Mouse (Mus musculus) thymus, adult 2 months (tissue): ENCODE data around the gene F930015N05Rik. TPM values are rescaled to one million over a fixed set of nuclear protein-coding genes. Genes with fewer than 3 reads are reported as not detected.

Experiments used
- DNase-seq: peaks from one replicate; pipeline ENCODE4 v3.0.0; 2021
- H3K27ac ChIP-seq: fragments of 200-500 bp; 2 replicates; pipeline ENCODE4 v1.5.1; 2012; ENCODE audit warnings: low read length, control low read depth; ENCODE audit not compliant: control insufficient read depth, insufficient read depth
- H3K27me3 ChIP-seq: fragments of 200-500 bp; 2 replicates; pipeline ENCODE4 v1.6.1; 2012; ENCODE audit warnings: mild to moderate bottlenecking, low read length, moderate library complexity, mixed read lengths; ENCODE audit not compliant: control insufficient read depth, insufficient read depth
- H3K36me3 ChIP-seq: fragments of 200-500 bp; 2 replicates; pipeline ENCODE4 v1.6.1; 2012; ENCODE audit warnings: mild to moderate bottlenecking, low read length, moderate library complexity; ENCODE audit not compliant: control insufficient read depth, insufficient read depth
- H3K4me1 ChIP-seq: fragments of 200-500 bp; replicated peaks from 2 replicates; pipeline ENCODE4 v1.6.1; 2012; ENCODE audit warnings: low read length; ENCODE audit not compliant: control insufficient read depth, insufficient read depth
- H3K4me3 ChIP-seq: fragments of 200-500 bp; 2 replicates; pipeline ENCODE4 v1.5.1; 2012; ENCODE audit warnings: mild to moderate bottlenecking, low read length, control low read depth, moderate library complexity; ENCODE audit not compliant: control insufficient read depth, insufficient read depth
- CTCF ChIP-seq: fragments of 200-500 bp; IDR thresholded peaks from 2 replicates; pipeline ENCODE4 v1.5.1; 2012; ENCODE audit warnings: mild to moderate bottlenecking, control low read depth, low read length, moderate library complexity, borderline replicate concordance; ENCODE audit not compliant: control insufficient read depth, poor library complexity, insufficient read depth; ENCODE audit errors: extremely low read depth
- POLR2A ChIP-seq: fragments of 200-500 bp; IDR thresholded peaks from 2 replicates; pipeline ENCODE4 v1.6.1; 2012; ENCODE audit warnings: mild to moderate bottlenecking, low read length, control low read depth, moderate library complexity; ENCODE audit not compliant: control insufficient read depth, poor library complexity, insufficient read depth; ENCODE audit errors: extremely low read depth
- WGBS: fragments of 180-500 bp; shearing (Covaris S2); methylation state at CpG from one replicate; pipeline ENCODE4 v1.1.7; 2018; 5-methylcytosine and 5-hydroxymethylcytosine counted together
- polyA plus RNA-seq: library from polyadenylated mRNA; depleted of rRNA; stranded (reverse); fragments of >200 nt; gene quantifications from 2 replicates; pipeline ENCODE4 v1.2.3, GENCODE M21; 2012

Gene F930015N05Rik
- polyA plus RNA-seq, 1 experiment: 0.36 TPM

- Histone ChIP-seq H3K4me1 (no peaks in the 10 kb centered on the region), H3K36me3 (no peaks in the 10 kb centered on the region), H3K27me3 (peaks cover 4% of the 10 kb centered on the region; the same call in 1 of the 2 replicates), H3K27ac (no peak overlapping the region), H3K4me3 (peak overlapping the region; percentile 12)
- TF ChIP-seq CTCF (no peak), POLR2A (no peak)
- 3% methylated on average over 81 of the region's 81 CpGs for WGBS
- DNase-seq: no peak
Measured at GRCm38 (mm10) chr11:64435546-64436411, 674 bp downstream of the F930015N05Rik start.

GRCm38 (mm10) chr11:64434611-64435545, 1.6 kb downstream of the F930015N05Rik start, which contains the start of gene Hs3st3a1:
Gene Hs3st3a1 (plus strand): TSS chr11:64435332.
- Histone ChIP-seq H3K27ac (no peak within 1 kb of the TSS), H3K4me1 (no peaks in the 10 kb centered on the region), H3K27me3 (peaks cover 4% of the 10 kb centered on the region; the same call in 1 of the 2 replicates), H3K36me3 (no peaks in the 10 kb centered on the region), H3K4me3 (peak within 1 kb of the TSS; percentile 12)
- peak; percentile 3 for DNase-seq
- WGBS: 2% methylated on average over 32 of the region's 36 CpGs
- TF ChIP-seq CTCF: no peak
- no peak for TF ChIP-seq POLR2A

- H3K4me3 ChIP-seq: no peak overlapping the region
- DNase-seq: no peak
- H3K36me3 ChIP-seq: no peaks in the 10 kb centered on the region
- no peak for TF ChIP-seq POLR2A
- H3K4me1 ChIP-seq: no peaks in the 10 kb centered on the region
- no peaks in the 10 kb centered on the region for H3K27me3 ChIP-seq
- 84% methylated on average over 1 of the region's 1 CpGs for WGBS
- no peak overlapping the region for H3K27ac ChIP-seq
Measured at GRCm38 (mm10) chr11:64418969-64419368, 17.5 kb downstream of the F930015N05Rik start.

GRCm38 (mm10) chr11:64400534-64401093, 35.8 kb downstream of the F930015N05Rik start:
- Histone ChIP-seq H3K27ac (no peak overlapping the region), H3K36me3 (no peaks in the 10 kb centered on the region), H3K27me3 (no peaks in the 10 kb centered on the region), H3K4me3 (no peak overlapping the region), H3K4me1 (no peaks in the 10 kb centered on the region)
- TF ChIP-seq CTCF (no peak), POLR2A (no peak)
- WGBS: 79% methylated on average over 6 of the region's 6 CpGs
- DNase-seq: no peak

- Histone ChIP-seq H3K4me3 (no peak overlapping the region), H3K27ac (no peak overlapping the region), H3K36me3 (no peaks in the 10 kb centered on the region), H3K27me3 (no peaks in the 10 kb centered on the region), H3K4me1 (no peaks in the 10 kb centered on the region)
- no peak for DNase-seq
- no peak for TF ChIP-seq POLR2A
- no peak for TF ChIP-seq CTCF
- WGBS: 91% methylated on average over 3 of the region's 3 CpGs
Measured at GRCm38 (mm10) chr11:64397612-64398011, 38.8 kb downstream of the F930015N05Rik start.

- Histone ChIP-seq H3K4me1 (no peaks in the 10 kb centered on the region), H3K4me3 (no peak overlapping the region), H3K36me3 (no peaks in the 10 kb centered on the region), H3K27ac (no peak overlapping the region), H3K27me3 (no peaks in the 10 kb centered on the region)
- no peak for TF ChIP-seq POLR2A
- no peak for TF ChIP-seq CTCF
- no peak for DNase-seq
- WGBS: 90% methylated on average over 6 of the region's 6 CpGs
Measured at GRCm38 (mm10) chr11:64396949-64397348, 39.5 kb downstream of the F930015N05Rik start.
